In genomic region chr6:114982671-114983070, GRCm38 (mm10) we compare ENCODE assay signal across 24 mouse cellular contexts.
"Had no signal": no experiment of that assay in that cellular context is flagged by ENCODE, and none has a peak within 500 bp of the region (broad histone marks: within the 10 kb centered on the region; RNA-seq: fewer than 3 reads in every experiment).

No protein-coding gene starts in this region.

- DNase-seq: kidney, adult 11 months; kidney, adult 8-10 months; kidney, postnatal 25 days; layer of hippocampus, adult 9-11 months; layer of hippocampus, postnatal 36 days; left cerebral cortex, postnatal 4 days; lung, adult 2 months; right cerebral cortex, adult 18-20 months; right cerebral cortex, postnatal 14 days; right cerebral cortex, postnatal 4 days; thymus, postnatal 4 days had no signal

- ATAC-seq: liver, embryonic 12.5 days; lung, postnatal 0 days; midbrain, embryonic 15.5 days had no signal

- H3K36me3 ChIP-seq: kidney, embryonic 15.5 days; limb, embryonic 12.5 days; limb, embryonic 15.5 days; liver, embryonic 12.5 days; liver, embryonic 15.5 days; midbrain, embryonic 12.5 days; midbrain, embryonic 15.5 days; neural tube, embryonic 12.5 days; neural tube, embryonic 15.5 days had no signal

- H3K27ac ChIP-seq: kidney, embryonic 15.5 days; layer of hippocampus, adult 2 months; left cerebral cortex, adult 2 months; limb, embryonic 12.5 days; limb, embryonic 15.5 days; liver, embryonic 12.5 days; liver, embryonic 15.5 days; macrophage; midbrain, embryonic 12.5 days; midbrain, embryonic 15.5 days; neural tube, embryonic 12.5 days; neural tube, embryonic 15.5 days had no signal

- H3K4me2 ChIP-seq: kidney, embryonic 15.5 days; limb, embryonic 12.5 days; limb, embryonic 15.5 days; liver, embryonic 12.5 days; liver, embryonic 15.5 days; midbrain, embryonic 12.5 days; midbrain, embryonic 15.5 days; neural tube, embryonic 12.5 days; neural tube, embryonic 15.5 days had no signal

- H3K4me3 ChIP-seq: kidney, embryonic 15.5 days; layer of hippocampus, adult 2 months; left cerebral cortex, adult 2 months; limb, embryonic 12.5 days; limb, embryonic 15.5 days; liver, embryonic 12.5 days; liver, embryonic 15.5 days; midbrain, embryonic 12.5 days; midbrain, embryonic 15.5 days; neural tube, embryonic 12.5 days; neural tube, embryonic 15.5 days had no signal

- H3K9ac ChIP-seq: kidney, embryonic 15.5 days; limb, embryonic 12.5 days; limb, embryonic 15.5 days; liver, embryonic 12.5 days; liver, embryonic 15.5 days; midbrain, embryonic 12.5 days; midbrain, embryonic 15.5 days; neural tube, embryonic 12.5 days; neural tube, embryonic 15.5 days had no signal

- H3K4me1 ChIP-seq: kidney, embryonic 15.5 days; liver, embryonic 12.5 days; liver, embryonic 15.5 days; midbrain, embryonic 12.5 days; midbrain, embryonic 15.5 days; neural tube, embryonic 12.5 days; neural tube, embryonic 15.5 days had no signal

- H3K27me3 ChIP-seq: kidney, embryonic 15.5 days; limb, embryonic 12.5 days; limb, embryonic 15.5 days; liver, embryonic 12.5 days; liver, embryonic 15.5 days; midbrain, embryonic 15.5 days; neural tube, embryonic 12.5 days; neural tube, embryonic 15.5 days had no signal

- H3K9me3 ChIP-seq: kidney, embryonic 15.5 days; limb, embryonic 12.5 days; limb, embryonic 15.5 days; liver, embryonic 12.5 days; liver, embryonic 15.5 days; midbrain, embryonic 12.5 days; midbrain, embryonic 15.5 days; neural tube, embryonic 12.5 days; neural tube, embryonic 15.5 days had no signal
